10 mouse cellular contexts compared by ENCODE assay signal in genomic region chr4:134256407-134257197, GRCm38 (mm10). TPM values are rescaled to one million over a fixed set of nuclear protein-coding genes. Genes with fewer than 3 reads are reported as not detected.
DNase-seq lines count a peak whose midpoint lies in the region; ATAC-seq and TF ChIP-seq lines count a peak whose summit lies in the region.
"Had no signal": no experiment of that assay in that cellular context is flagged by ENCODE, and none has a peak within 500 bp of the region (broad histone marks: within the 10 kb centered on the region; RNA-seq: fewer than 3 reads in every experiment).

No protein-coding gene starts in this region.

- no peak; the same call in 1 of the 2 replicates for ATAC-seq in forebrain, embryonic 11.5 days (replicated peaks; ENCODE audit: low FRiP score)
- ATAC-seq in forebrain, embryonic 12.5 days (ENCODE audit: low FRiP score) = no peak
- no peak for ATAC-seq in intestine, embryonic 14.5 days (replicated peaks; ENCODE audit: low FRiP score, low TSS enrichment, low read depth)
- no peak for ATAC-seq in liver, postnatal 0 days
- no peak for ATAC-seq in monocyte, adult 5-6 weeks (replicated peaks; ENCODE audit: insufficient number of reproducible peaks, low FRiP score, low TSS enrichment, poor library complexity, severe bottlenecking)
- no peak for ATAC-seq in granulocyte monocyte progenitor cell, adult 5-6 weeks (replicated peaks; ENCODE audit: poor library complexity, severe bottlenecking)

- 6% methylated on average over 18 of the region's 19 CpGs for WGBS in forebrain, embryonic 11.5 days
- 8% methylated on average over 19 of the region's 19 CpGs for WGBS in forebrain, embryonic 12.5 days
- WGBS in embryonic facial prominence, embryonic 10.5 days = 2% methylated on average over 19 of the region's 19 CpGs
- WGBS in intestine, embryonic 14.5 days = 21% methylated on average over 18 of the region's 19 CpGs
- 34% methylated on average over 16 of the region's 19 CpGs for WGBS in liver, postnatal 0 days (ENCODE audit: insufficient replicate concordance)

- no peak overlapping the region; the same call in 1 of the 2 replicates for H3K27ac ChIP-seq in forebrain, embryonic 11.5 days (ENCODE audit: low read depth, low read length)
- H3K27ac ChIP-seq in forebrain, embryonic 12.5 days = no peak overlapping the region
- H3K27ac ChIP-seq in embryonic facial prominence, embryonic 10.5 days (replicated peaks) = peak overlapping the region; percentile 78
- H3K27ac ChIP-seq in intestine, embryonic 14.5 days (ENCODE audit: low read depth) = no peak overlapping the region
- H3K27ac ChIP-seq in liver, postnatal 0 days (ENCODE audit: low read depth) = no peak overlapping the region

- TF ChIP-seq EP300 in liver, postnatal 0 days (IDR thresholded peaks at IDR 0.05; ENCODE audit: low read depth) = no peak

- H3K27me3 ChIP-seq in forebrain, embryonic 11.5 days (ENCODE audit: control insufficient read depth, insufficient read depth, low read length) = peaks cover 26% of the 10 kb centered on the region
- peaks cover 53% of the 10 kb centered on the region for H3K27me3 ChIP-seq in forebrain, embryonic 12.5 days
- peaks cover 49% of the 10 kb centered on the region for H3K27me3 ChIP-seq in embryonic facial prominence, embryonic 10.5 days (replicated peaks; ENCODE audit: low read depth, poor library complexity, severe bottlenecking)
- peaks cover 22% of the 10 kb centered on the region for H3K27me3 ChIP-seq in intestine, embryonic 14.5 days (replicated peaks; ENCODE audit: control insufficient read depth, insufficient read depth, low read length)
- H3K27me3 ChIP-seq in liver, postnatal 0 days (ENCODE audit: insufficient read depth, low read length) = peaks cover 43% of the 10 kb centered on the region

- H3K9ac ChIP-seq in forebrain, embryonic 11.5 days (ENCODE audit: low read length) = peak overlapping the region; percentile 13; the same call in 1 of the 2 replicates
- H3K9ac ChIP-seq in forebrain, embryonic 12.5 days = no peak overlapping the region
- no peak overlapping the region for H3K9ac ChIP-seq in intestine, embryonic 14.5 days (ENCODE audit: low read length)
- no peak overlapping the region for H3K9ac ChIP-seq in liver, postnatal 0 days (replicated peaks)

- DNase-seq in forebrain, embryonic 11.5 days (ENCODE audit: low spot score) = no peak
- DNase-seq in embryonic facial prominence, embryonic 10.5 days (ENCODE audit: low spot score) = peak; percentile 58
- no peak for DNase-seq in intestine, embryonic 14.5 days (ENCODE audit: low spot score)
- DNase-seq in liver, postnatal 0 days = no peak
- DNase-seq in ovary, adult 18-20 months (ENCODE audit: low spot score) = no peak
- DNase-seq: B cell, adult 2 months had no signal

- no peak overlapping the region for H3K4me3 ChIP-seq in forebrain, embryonic 11.5 days (ENCODE audit: low read depth, low read length)
- H3K4me3 ChIP-seq in forebrain, embryonic 12.5 days (replicated peaks) = no peak overlapping the region
- H3K4me3 ChIP-seq in embryonic facial prominence, embryonic 10.5 days = peak overlapping the region; percentile 29
- H3K4me3 ChIP-seq in intestine, embryonic 14.5 days (ENCODE audit: low read depth, low read length) = no peak overlapping the region
- no peak overlapping the region for H3K4me3 ChIP-seq in liver, postnatal 0 days (ENCODE audit: low read depth, low read length)

- no peak for TF ChIP-seq CTCF in liver, postnatal 0 days (IDR thresholded peaks at IDR 0.05; ENCODE audit: low read depth)

- H3K36me3 ChIP-seq in forebrain, embryonic 11.5 days (ENCODE audit: control insufficient read depth, insufficient read depth, low read length) = no peaks in the 10 kb centered on the region
- H3K36me3 ChIP-seq in forebrain, embryonic 12.5 days (replicated peaks) = no peaks in the 10 kb centered on the region
- H3K36me3 ChIP-seq in embryonic facial prominence, embryonic 10.5 days (replicated peaks) = no peaks in the 10 kb centered on the region
- no peaks in the 10 kb centered on the region for H3K36me3 ChIP-seq in intestine, embryonic 14.5 days (ENCODE audit: control insufficient read depth, insufficient read depth, low read length)
- H3K36me3 ChIP-seq in liver, postnatal 0 days (replicated peaks; ENCODE audit: insufficient read depth, low read length) = no peaks in the 10 kb centered on the region

- H3K4me2 ChIP-seq in forebrain, embryonic 11.5 days (ENCODE audit: low read depth, low read length, severe bottlenecking) = no peak overlapping the region
- no peak overlapping the region for H3K4me2 ChIP-seq in forebrain, embryonic 12.5 days
- peak overlapping the region; percentile 20 for H3K4me2 ChIP-seq in intestine, embryonic 14.5 days (ENCODE audit: low read length)
- H3K4me2 ChIP-seq in liver, postnatal 0 days (ENCODE audit: low read depth, low read length) = 0 out of 2 replicates have a peak overlapping the region, but pooled peaks have one; percentile 22

- H3K9me3 ChIP-seq in forebrain, embryonic 11.5 days (ENCODE audit: control insufficient read depth, low read length) = no peaks in the 10 kb centered on the region
- no peaks in the 10 kb centered on the region for H3K9me3 ChIP-seq in forebrain, embryonic 12.5 days
- no peaks in the 10 kb centered on the region for H3K9me3 ChIP-seq in embryonic facial prominence, embryonic 10.5 days
- H3K9me3 ChIP-seq in intestine, embryonic 14.5 days (ENCODE audit: control insufficient read depth, low read length) = no peaks in the 10 kb centered on the region
- no peaks in the 10 kb centered on the region for H3K9me3 ChIP-seq in liver, postnatal 0 days (ENCODE audit: low read length)

- H3K4me1 ChIP-seq in forebrain, embryonic 11.5 days (replicated peaks; ENCODE audit: control insufficient read depth, insufficient read depth, low read length) = peaks cover 41% of the 10 kb centered on the region
- peaks cover 57% of the 10 kb centered on the region for H3K4me1 ChIP-seq in forebrain, embryonic 12.5 days
- H3K4me1 ChIP-seq in embryonic facial prominence, embryonic 10.5 days = peaks cover 70% of the 10 kb centered on the region
- H3K4me1 ChIP-seq in intestine, embryonic 14.5 days (replicated peaks; ENCODE audit: control insufficient read depth, insufficient read depth, low read length) = peaks cover 37% of the 10 kb centered on the region
- H3K4me1 ChIP-seq in liver, postnatal 0 days (ENCODE audit: insufficient read depth) = peaks cover 17% of the 10 kb centered on the region

RNA-seq across cellular contexts. Expression of gene Grrp1, which starts 2.7 kb away (rescaled TPM):
- polyA plus RNA-seq in forebrain, embryonic 11.5 days (2014; fragmentation: Nextera tagmentation; extraction: Ambion mirVana) = 4.8 and 5.2 TPM in 2 replicates
- 4.1 and 5.2 TPM in 2 replicates for polyA plus RNA-seq in forebrain, embryonic 12.5 days (2016; fragmentation: Nextera tagmentation; extraction: Ambion mirVana)
- 7.4 and 7.9 TPM in 2 replicates for polyA plus RNA-seq in embryonic facial prominence, embryonic 10.5 days (2016; fragmentation: Nextera tagmentation; extraction: Ambion mirVana)
- 3.8 and 4.5 TPM in 2 replicates for polyA plus RNA-seq in intestine, embryonic 14.5 days (2014; fragmentation: Nextera tagmentation; extraction: Ambion mirVana)
- 1.4 and 1.5 TPM in 2 replicates for polyA plus RNA-seq in liver, postnatal 0 days (2015; fragmentation: Nextera tagmentation; extraction: Ambion mirVana)
- total RNA-seq in monocyte, adult 5-6 weeks (2017) = not detected in 3 replicates
- not detected in 2 replicates for total RNA-seq in granulocyte monocyte progenitor cell, adult 5-6 weeks (2014; fragmentation: Nextera tagmentation)
- not detected in 2 replicates for total RNA-seq in granulocyte monocyte progenitor cell, adult 5-6 weeks (2017)

RNA-seq across cellular contexts. Expression of gene Gm30191, which starts 9.9 kb away (rescaled TPM):
- polyA plus RNA-seq in forebrain, embryonic 11.5 days (2014; fragmentation: Nextera tagmentation; extraction: Ambion mirVana) = 0.63 TPM in 1 of 2 replicates, not detected in the other
- not detected in 2 replicates for polyA plus RNA-seq in forebrain, embryonic 12.5 days (2016; fragmentation: Nextera tagmentation; extraction: Ambion mirVana)
- not detected in 2 replicates for polyA plus RNA-seq in embryonic facial prominence, embryonic 10.5 days (2016; fragmentation: Nextera tagmentation; extraction: Ambion mirVana)
- not detected in 2 replicates for polyA plus RNA-seq in intestine, embryonic 14.5 days (2014; fragmentation: Nextera tagmentation; extraction: Ambion mirVana)
- not detected in 2 replicates for polyA plus RNA-seq in liver, postnatal 0 days (2015; fragmentation: Nextera tagmentation; extraction: Ambion mirVana)
- total RNA-seq in monocyte, adult 5-6 weeks (2017) = not detected in 3 replicates
- total RNA-seq in granulocyte monocyte progenitor cell, adult 5-6 weeks (2014; fragmentation: Nextera tagmentation) = not detected in 2 replicates
- total RNA-seq in granulocyte monocyte progenitor cell, adult 5-6 weeks (2017) = not detected in 2 replicates
- total RNA-seq: left cerebral cortex, postnatal 10 days had no signal

RNA-seq across cellular contexts. Expression of gene Zfp593, which starts 11.2 kb away (rescaled TPM):
- polyA plus RNA-seq in forebrain, embryonic 11.5 days (2014; fragmentation: Nextera tagmentation; extraction: Ambion mirVana) = 17.8 and 18.0 TPM in 2 replicates
- polyA plus RNA-seq in forebrain, embryonic 12.5 days (2016; fragmentation: Nextera tagmentation; extraction: Ambion mirVana) = 18.5 and 20.4 TPM in 2 replicates
- 21.0 and 21.8 TPM in 2 replicates for polyA plus RNA-seq in embryonic facial prominence, embryonic 10.5 days (2016; fragmentation: Nextera tagmentation; extraction: Ambion mirVana)
- 17.5 and 20.7 TPM in 2 replicates for polyA plus RNA-seq in intestine, embryonic 14.5 days (2014; fragmentation: Nextera tagmentation; extraction: Ambion mirVana)
- polyA plus RNA-seq in liver, postnatal 0 days (2015; fragmentation: Nextera tagmentation; extraction: Ambion mirVana) = 6.1 and 6.2 TPM in 2 replicates
- total RNA-seq in monocyte, adult 5-6 weeks (2017) = 2.8 to 8.7 TPM (median 6.0 TPM) in 3 replicates
- total RNA-seq in granulocyte monocyte progenitor cell, adult 5-6 weeks (2014; fragmentation: Nextera tagmentation) = 13.4 and 16.2 TPM in 2 replicates
- 9.4 and 18.7 TPM in 2 replicates for total RNA-seq in granulocyte monocyte progenitor cell, adult 5-6 weeks (2017)

RNA-seq across cellular contexts. Expression of gene E130218I03Rik, which starts 13.1 kb away (rescaled TPM):
- 0.64 and 0.77 TPM in 2 replicates for polyA plus RNA-seq in forebrain, embryonic 11.5 days (2014; fragmentation: Nextera tagmentation; extraction: Ambion mirVana)
- 0.52 and 0.74 TPM in 2 replicates for polyA plus RNA-seq in forebrain, embryonic 12.5 days (2016; fragmentation: Nextera tagmentation; extraction: Ambion mirVana)
- 0.32 and 1.1 TPM in 2 replicates for polyA plus RNA-seq in embryonic facial prominence, embryonic 10.5 days (2016; fragmentation: Nextera tagmentation; extraction: Ambion mirVana)
- polyA plus RNA-seq in intestine, embryonic 14.5 days (2014; fragmentation: Nextera tagmentation; extraction: Ambion mirVana) = 0.24 and 0.41 TPM in 2 replicates
- 0.23 and 0.33 TPM in 2 replicates for polyA plus RNA-seq in liver, postnatal 0 days (2015; fragmentation: Nextera tagmentation; extraction: Ambion mirVana)
- 1.4 TPM in 1 of 3 replicates, not detected in the others for total RNA-seq in monocyte, adult 5-6 weeks (2017)
- total RNA-seq in granulocyte monocyte progenitor cell, adult 5-6 weeks (2014; fragmentation: Nextera tagmentation) = not detected in 2 replicates
- total RNA-seq in granulocyte monocyte progenitor cell, adult 5-6 weeks (2017) = 0.21 and 0.22 TPM in 2 replicates
- total RNA-seq: left cerebral cortex, postnatal 10 days had no signal

RNA-seq across cellular contexts. Expression of gene Cnksr1, which starts 18.4 kb away (rescaled TPM):
- 0.24 and 0.45 TPM in 2 replicates for polyA plus RNA-seq in forebrain, embryonic 11.5 days (2014; fragmentation: Nextera tagmentation; extraction: Ambion mirVana)
- 0.10 and 0.35 TPM in 2 replicates for polyA plus RNA-seq in forebrain, embryonic 12.5 days (2016; fragmentation: Nextera tagmentation; extraction: Ambion mirVana)
- polyA plus RNA-seq in embryonic facial prominence, embryonic 10.5 days (2016; fragmentation: Nextera tagmentation; extraction: Ambion mirVana) = 2.6 and 3.4 TPM in 2 replicates
- 6.1 and 7.5 TPM in 2 replicates for polyA plus RNA-seq in intestine, embryonic 14.5 days (2014; fragmentation: Nextera tagmentation; extraction: Ambion mirVana)
- 0.08 and 0.20 TPM in 2 replicates for polyA plus RNA-seq in liver, postnatal 0 days (2015; fragmentation: Nextera tagmentation; extraction: Ambion mirVana)
- total RNA-seq in monocyte, adult 5-6 weeks (2017) = not detected in 3 replicates
- total RNA-seq in granulocyte monocyte progenitor cell, adult 5-6 weeks (2014; fragmentation: Nextera tagmentation) = not detected in 2 replicates
- total RNA-seq in granulocyte monocyte progenitor cell, adult 5-6 weeks (2017) = not detected in 2 replicates

Comparison
In these comparisons a context has a peak if more than half of its experiments do, and no peak if none do; other contexts are left out.
1. H3K4me2 ChIP-seq: peak in intestine, embryonic 14.5 days (single experiment) and liver, postnatal 0 days (single experiment); none in forebrain, embryonic 11.5 days (single experiment) and forebrain, embryonic 12.5 days (single experiment).